Mouse (Mus musculus) kidney, adult 2 months (tissue): Measurements from ENCODE around the gene Ccdc51.

Source experiments
- CTCF ChIP-seq: fragments of 200-500 bp; conservative IDR thresholded peaks from 2 replicates; pipeline ENCODE4 v1.5.1; 2011; ENCODE audit warnings: low read depth, mild to moderate bottlenecking, control low read depth, low read length, moderate library complexity, mixed read lengths; ENCODE audit not compliant: insufficient read depth, insufficient read length
- POLR2A ChIP-seq: fragments of 200-500 bp; IDR thresholded peaks from one replicate; pipeline ENCODE4 v1.6.1; 2011; ENCODE audit warnings: low read depth, low read length, control low read depth

DNA sequence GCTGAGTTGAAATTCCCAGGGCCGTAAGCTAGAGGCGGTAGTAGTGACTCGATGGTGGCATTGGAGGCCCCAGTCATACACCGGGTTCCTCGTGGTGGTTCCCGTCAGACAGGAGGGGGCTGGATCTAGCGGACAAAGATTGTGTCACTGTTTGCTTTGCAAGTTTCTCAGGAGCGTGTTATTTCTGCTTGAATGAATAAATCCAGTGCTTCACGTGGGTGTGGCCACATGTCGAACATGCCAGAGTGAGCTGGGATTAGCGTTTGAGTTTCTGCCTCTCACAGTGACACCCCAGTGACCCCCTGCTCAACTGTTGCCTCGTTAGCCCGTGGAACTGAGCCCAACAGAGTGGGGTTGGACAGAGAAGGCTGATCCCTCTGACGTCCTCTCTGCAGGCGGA lies 8.2 kb downstream of the Ccdc51 start:
- TF ChIP-seq CTCF (no peak), POLR2A (no peak)
